Mouse (Mus musculus): ENCODE measurements around the gene Slc24a5.
"Not testable (repeated sequence)": the region's sequence is repeated elsewhere in the genome, so short reads cannot be mapped to it uniquely, and the experiment has no call there.

Gene Slc24a5

GRCm38 (mm10) chr2:125067894-125068293 lies at the start of gene Slc24a5:
Gene Slc24a5, plus strand, starts transcription at chr2:125068124.
- no peak for DNase-seq (ENCODE audit: low spot score in 2 of 2)

- no peak for DNase-seq (ENCODE audit: low spot score in 2 of 2)
Measured at GRCm38 (mm10) chr2:125024386-125024785, 43.5 kb upstream of the Slc24a5 start.

GRCm38 (mm10) chr2:125026358-125027000 lies 41.4 kb upstream of the Slc24a5 start:
- DNase-seq (ENCODE audit: low spot score in 2 of 2) = no peak

- no peak for DNase-seq (ENCODE audit: low spot score in 2 of 2)
Measured at GRCm38 (mm10) chr2:125030591-125030990, 37.3 kb upstream of the Slc24a5 start.

- no peak for DNase-seq (ENCODE audit: low spot score in 2 of 2)
Measured at GRCm38 (mm10) chr2:125031111-125031510, 36.8 kb upstream of the Slc24a5 start.

GRCm38 (mm10) chr2:125031562-125032257 lies 36.2 kb upstream of the Slc24a5 start:
- no peak for DNase-seq (ENCODE audit: low spot score in 2 of 2)

- no peak for DNase-seq (ENCODE audit: low spot score in 2 of 2)
Measured at GRCm38 (mm10) chr2:125032258-125032973, 35.5 kb upstream of the Slc24a5 start.

- no peak for DNase-seq (ENCODE audit: low spot score in 2 of 2)
Measured at GRCm38 (mm10) chr2:125033042-125033743, 34.7 kb upstream of the Slc24a5 start.

- DNase-seq (ENCODE audit: low spot score in 2 of 2) = no peak
Measured at GRCm38 (mm10) chr2:125055316-125055903, 12.5 kb upstream of the Slc24a5 start.

- DNase-seq (ENCODE audit: low spot score in 2 of 2) = no peak
Measured at GRCm38 (mm10) chr2:125057250-125057815, 10.6 kb upstream of the Slc24a5 start.

GRCm38 (mm10) chr2:125061451-125061850 lies 6.5 kb upstream of the Slc24a5 start:
- no peak for DNase-seq (ENCODE audit: low spot score in 2 of 2)

- no peak for DNase-seq (ENCODE audit: low spot score in 2 of 2)
Measured at GRCm38 (mm10) chr2:125062944-125063343, 5.0 kb upstream of the Slc24a5 start.

- DNase-seq (ENCODE audit: low spot score in 2 of 2) = no peak
Measured at GRCm38 (mm10) chr2:125067373-125067772, 551 bp upstream of the Slc24a5 start.

GRCm38 (mm10) chr2:125068696-125069095 lies 772 bp downstream of the Slc24a5 start:
- DNase-seq (ENCODE audit: low spot score in 2 of 2) = no peak

GRCm38 (mm10) chr2:125073056-125073780 lies 5.3 kb downstream of the Slc24a5 start:
- no peak for DNase-seq (ENCODE audit: low spot score in 2 of 2)

- no peak for DNase-seq (ENCODE audit: low spot score in 2 of 2)
Measured at GRCm38 (mm10) chr2:125083879-125084278, 16.0 kb downstream of the Slc24a5 start.

- no peak for DNase-seq (ENCODE audit: low spot score in 2 of 2)
Measured at GRCm38 (mm10) chr2:125088757-125089156, 20.8 kb downstream of the Slc24a5 start.

- not testable (repeated sequence) for DNase-seq (ENCODE audit: low spot score in 2 of 2)
Measured at GRCm38 (mm10) chr2:125092123-125092522, 24.2 kb downstream of the Slc24a5 start.

- not testable (repeated sequence) for DNase-seq (ENCODE audit: low spot score in 2 of 2)
Measured at GRCm38 (mm10) chr2:125104491-125104890, 36.6 kb downstream of the Slc24a5 start.

- DNase-seq (ENCODE audit: low spot score in 2 of 2) = not testable (repeated sequence)
Measured at GRCm38 (mm10) chr2:125106536-125106935, 38.6 kb downstream of the Slc24a5 start.

Data from spleen, postnatal 10 days (tissue).